Mouse (Mus musculus) v-Abl transformed pro-B cells (cell line): ENCODE measurements around the gene Cyp3a16.
"Not testable (repeated sequence)": the region's sequence is repeated elsewhere in the genome, so short reads cannot be mapped to it uniquely, and the experiment has no call there.

ENCODE experiments used
- in situ Hi-C, 2 experiments: fragments of 400-800 bp; cut with MboI; formaldehyde crosslinking; loops; one replicate each; pipeline ENCODE4 v1.15.1; 2025; ENCODE audit not compliant: unreplicated experiment in 2 of 2

The Cyp3a16 gene

DNA sequence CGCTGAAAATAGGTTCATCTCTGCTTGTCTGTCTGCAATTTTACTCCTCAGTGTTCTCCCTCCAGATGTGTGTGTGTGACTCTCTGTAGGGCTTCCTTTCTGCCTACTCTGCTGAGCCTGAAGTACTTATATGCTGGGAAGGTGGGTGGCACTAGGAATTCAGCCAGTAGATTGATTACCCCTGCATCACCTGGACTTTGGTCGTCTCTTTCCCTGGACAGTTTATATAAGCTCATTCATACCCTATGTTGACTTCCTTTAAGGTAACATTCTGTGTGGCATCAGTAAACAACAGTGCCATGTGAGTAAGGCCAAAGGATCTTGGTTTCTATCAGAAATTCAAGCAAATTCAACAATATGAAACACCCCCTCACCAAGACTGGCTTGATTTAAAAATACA is at the start of gene Cyp3a16:
Gene Cyp3a16 (minus strand): TSS at position 101 of the 400 bp plus-strand sequence.
- in situ Hi-C loops: not testable (repeated sequence)

DNA sequence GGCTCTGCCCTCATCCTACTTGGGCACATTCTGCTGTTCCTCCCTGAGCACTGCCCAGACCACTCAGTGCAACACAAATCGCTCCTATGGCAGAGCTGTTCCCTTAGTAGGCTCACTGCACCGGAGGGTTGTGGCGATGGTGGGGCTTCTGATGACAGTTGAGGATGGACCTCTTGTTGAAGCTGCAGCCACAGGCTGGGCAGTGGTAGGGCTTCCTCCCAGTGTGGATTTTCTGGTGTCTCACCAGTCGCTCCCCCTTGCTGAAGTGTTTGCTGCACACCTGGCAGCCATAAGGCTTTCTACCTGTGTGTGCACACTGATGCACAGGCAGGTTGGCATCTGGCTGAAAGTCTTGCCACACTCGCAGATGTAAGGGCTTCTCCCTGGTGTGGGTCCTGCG is 20.8 kb upstream of the Cyp3a16 start:
- in situ Hi-C loops: no loop called here

DNA sequence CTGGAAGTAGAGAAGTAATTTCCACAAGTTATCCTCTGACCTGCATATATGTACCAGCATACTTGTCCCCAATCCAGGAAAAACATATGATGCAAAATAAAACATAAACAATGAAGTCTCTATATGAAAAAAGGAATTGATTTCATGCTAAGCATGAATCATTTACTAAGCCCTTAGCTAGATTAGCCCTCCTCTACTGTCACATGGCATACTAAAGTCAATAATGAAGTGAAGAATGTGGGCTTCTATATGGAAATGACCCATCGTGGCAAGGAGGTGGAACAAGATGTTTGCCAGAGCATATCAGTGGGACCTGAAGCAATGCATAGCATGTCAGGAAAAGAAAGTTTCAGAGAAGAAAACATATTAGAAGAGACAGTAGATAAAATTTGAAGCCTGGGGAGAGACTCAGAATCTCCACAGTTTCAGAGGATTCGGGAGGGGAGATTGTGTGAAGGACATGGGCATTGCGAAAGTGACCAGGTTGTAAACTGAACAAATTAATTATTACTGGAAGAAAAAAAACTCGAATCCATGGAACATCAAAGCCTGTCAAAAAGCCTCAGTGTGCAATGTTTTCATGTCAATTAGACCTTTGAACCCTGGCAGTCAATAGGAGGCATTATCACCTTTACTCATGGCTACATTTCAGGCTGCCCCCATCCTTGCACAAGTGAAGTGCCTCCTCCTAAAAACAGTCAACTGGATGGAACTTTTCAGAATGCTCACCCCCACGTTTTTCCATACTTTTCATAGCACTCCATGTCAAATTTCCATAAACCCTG is 5.0 kb downstream of the Cyp3a16 start:
- in situ Hi-C loops: no loop called here

DNA sequence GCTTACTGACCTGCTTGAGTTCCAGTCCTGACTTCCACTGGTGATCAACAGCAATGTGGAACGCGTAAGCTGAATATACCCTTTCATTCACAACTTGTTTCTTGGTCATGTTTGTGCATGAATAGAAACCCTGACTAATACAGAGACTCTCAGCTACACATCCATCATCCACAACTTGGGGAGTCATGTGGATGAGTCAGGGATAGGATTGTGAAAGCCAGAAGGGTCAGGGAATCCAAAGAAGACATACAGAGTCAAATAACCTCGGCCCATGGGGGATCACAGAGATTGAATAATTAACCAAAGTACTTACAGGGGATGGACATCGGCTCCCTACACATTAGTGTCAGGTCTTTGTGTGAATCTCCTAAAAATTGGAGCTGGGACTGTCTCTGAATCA is 7.2 kb downstream of the Cyp3a16 start:
- in situ Hi-C loops: no loop called here

DNA sequence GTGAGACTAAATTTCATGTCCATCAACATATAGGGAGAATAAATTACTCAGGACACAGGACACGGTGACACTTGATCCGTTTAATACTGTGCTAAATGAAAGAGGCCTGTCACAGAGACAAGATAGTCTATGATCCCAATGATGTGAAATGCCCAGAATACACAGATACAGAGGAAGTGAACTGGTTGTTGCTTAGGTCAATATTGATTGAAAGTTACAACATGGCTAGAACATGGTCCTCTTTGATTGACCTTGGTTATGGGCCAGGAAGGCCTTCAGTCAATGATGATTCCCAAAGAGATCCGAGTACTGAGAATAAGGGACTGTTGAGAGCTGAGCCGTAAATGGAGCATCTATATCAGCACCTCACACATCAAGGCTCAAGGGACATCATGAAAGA is 15.1 kb downstream of the Cyp3a16 start:
- in situ Hi-C loops: no loop called here

DNA sequence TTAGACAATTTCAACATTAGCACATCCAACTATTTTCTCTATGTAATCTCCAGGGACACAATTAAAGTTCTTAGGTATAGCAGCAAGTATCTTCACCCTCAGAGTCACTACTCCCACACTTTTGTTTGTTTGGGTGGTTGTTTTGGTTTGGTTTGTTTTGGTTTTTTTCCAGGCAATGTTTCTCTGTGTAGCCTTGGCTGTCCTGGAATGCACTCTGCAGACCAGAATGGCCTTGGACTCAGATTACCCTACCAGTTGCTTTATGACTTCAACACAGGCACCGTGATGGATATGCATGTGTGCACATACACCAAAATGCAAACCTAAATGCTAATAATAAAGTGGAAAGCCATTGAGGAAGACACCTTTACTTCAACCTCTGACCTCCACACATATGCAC is 35.8 kb downstream of the Cyp3a16 start:
- in situ Hi-C loops: no loop called here

DNA sequence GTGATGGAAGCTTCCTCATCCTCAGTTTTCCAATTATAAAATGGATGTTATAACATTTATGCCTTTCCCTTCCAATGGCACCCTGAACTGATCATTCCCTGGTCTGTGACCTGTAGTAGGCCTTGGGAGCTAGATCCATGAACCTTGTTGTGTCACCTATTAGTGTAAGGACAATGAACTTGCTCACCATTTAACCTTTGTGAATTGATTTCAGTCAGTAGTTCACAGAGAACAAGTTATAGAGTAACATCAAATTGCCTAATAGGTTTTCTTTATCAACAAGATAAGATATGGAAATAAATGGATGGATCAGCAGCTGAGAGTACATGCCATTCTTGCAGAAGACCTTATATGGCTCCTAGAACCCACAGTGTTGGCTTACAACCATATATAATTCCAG is 38.5 kb downstream of the Cyp3a16 start:
- in situ Hi-C loops: no loop called here

DNA sequence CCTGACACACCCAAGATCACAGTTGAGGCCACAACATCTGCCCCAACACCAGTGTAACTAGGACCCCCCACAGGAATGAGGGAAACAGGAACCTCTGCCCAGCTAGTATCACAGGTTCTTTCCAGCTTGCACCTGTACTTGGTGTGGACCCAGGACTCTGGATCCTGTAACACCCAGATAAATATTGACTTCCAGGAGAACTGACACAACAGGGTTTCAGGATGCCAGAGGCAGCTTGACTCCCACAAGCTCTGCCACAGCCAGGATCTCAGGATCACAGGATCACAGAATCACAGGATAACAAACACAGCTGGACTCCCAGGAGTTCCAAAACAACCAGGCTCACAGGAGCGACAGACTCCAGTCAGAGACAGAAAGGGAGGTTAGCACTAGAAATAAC is 47.2 kb downstream of the Cyp3a16 start:
- in situ Hi-C loops: no loop called here

DNA sequence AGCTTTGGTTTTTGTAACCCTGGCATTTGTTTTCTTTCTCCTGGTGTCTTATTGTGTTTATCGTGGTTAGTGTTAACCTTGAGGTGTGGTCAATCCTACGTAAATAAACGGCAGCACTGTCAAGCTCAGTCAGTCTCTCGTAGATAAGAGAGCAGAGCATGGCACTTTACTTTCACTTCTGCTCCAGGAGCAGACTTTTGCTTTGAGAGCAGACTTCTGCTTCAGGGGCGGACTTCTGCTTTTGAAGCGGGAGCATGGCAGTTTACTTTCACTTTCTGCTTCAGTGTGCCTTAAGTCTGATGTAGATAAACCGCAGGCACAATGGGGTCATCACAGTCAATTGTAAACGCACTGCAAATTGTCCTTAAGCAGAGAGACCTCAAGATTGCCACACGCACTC is 54.1 kb downstream of the Cyp3a16 start:
- in situ Hi-C loops: not testable (repeated sequence)
